Mouse (Mus musculus) thymus, adult 2 months (tissue): ENCODE results near the gene Chrng.

ENCODE experiments used
- CTCF ChIP-seq: fragments of 200-500 bp; IDR thresholded peaks from 2 replicates; pipeline ENCODE4 v1.5.1; 2012; ENCODE audit warnings: mild to moderate bottlenecking, control low read depth, low read length, moderate library complexity, borderline replicate concordance; ENCODE audit not compliant: control insufficient read depth, poor library complexity, insufficient read depth; ENCODE audit errors: extremely low read depth
- POLR2A ChIP-seq: fragments of 200-500 bp; IDR thresholded peaks from 2 replicates; pipeline ENCODE4 v1.6.1; 2012; ENCODE audit warnings: mild to moderate bottlenecking, low read length, control low read depth, moderate library complexity; ENCODE audit not compliant: control insufficient read depth, poor library complexity, insufficient read depth; ENCODE audit errors: extremely low read depth

DNA sequence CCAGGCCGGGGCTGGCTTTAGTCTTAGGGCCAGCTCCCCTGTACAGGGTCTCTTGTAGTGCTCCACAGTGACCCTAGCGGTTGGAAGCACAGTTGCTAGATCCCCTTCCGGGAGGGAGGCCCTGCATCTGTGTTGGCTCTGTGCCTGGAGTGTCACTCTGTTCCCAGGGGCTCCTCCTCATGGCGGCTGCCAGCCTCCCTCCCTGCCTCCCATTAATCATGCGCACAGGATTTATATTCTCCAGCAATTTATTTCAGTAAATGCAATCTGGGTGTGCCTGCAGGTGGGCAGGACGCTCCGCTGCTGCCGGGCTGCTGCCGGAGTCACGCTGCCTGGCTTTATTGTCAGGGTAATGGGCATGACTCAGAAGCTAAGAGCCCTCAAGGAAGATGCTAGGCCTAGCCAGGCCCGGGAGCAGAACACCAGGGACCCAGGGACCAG lies 28.6 kb upstream of the Chrng start:
- TF ChIP-seq CTCF (no peak), POLR2A (no peak)
